Mouse (Mus musculus) stomach, embryonic 16.5 days (tissue): ENCODE data around the gene Gfi1b. TPM values are rescaled to one million over a fixed set of nuclear protein-coding genes. Genes with fewer than 3 reads are reported as not detected.

Source experiments
- microRNA-seq: library from miRNA; unstranded; fragments of <30 nt; microRNA quantifications from one replicate; pipeline ENCODE4, GENCODE M21; 2016
- polyA plus RNA-seq: library from polyadenylated mRNA; unstranded; fragments of >200 nt; fragmentation: Nextera tagmentation; extraction: Ambion mirVana; gene quantifications from 2 replicates; pipeline ENCODE4 v1.2.1, GENCODE M21; 2015

Gfi1b gene
- polyA plus RNA-seq, 1 experiment from 2014 or later = 4.3 TPM

Small RNA genes within 50 kb of the gene (microRNA-seq; reads per million reads assigned to microRNA genes)
- gene Gm22824 = not detected

Other genes with a start within 250 kb of the Gfi1b start
- gene Ppp1r26, start 175.2 kb downstream of the Gfi1b start, polyA plus RNA-seq = 3.3 and 4.2 TPM in 2 replicates
- gene 1700007K13Rik, start 155.7 kb downstream of the Gfi1b start, polyA plus RNA-seq = 0.80 and 0.99 TPM in 2 replicates
- gene Mrps2, start 153.9 kb downstream of the Gfi1b start, polyA plus RNA-seq = 53.5 and 54.0 TPM in 2 replicates
- gene Gbgt1, start 125.1 kb downstream of the Gfi1b start, polyA plus RNA-seq = 3.2 and 3.5 TPM in 2 replicates
- gene Gm10134, start 115.9 kb downstream of the Gfi1b start, polyA plus RNA-seq = 7.4 and 8.9 TPM in 2 replicates
- gene Ralgds, start 108.9 kb downstream of the Gfi1b start, polyA plus RNA-seq = 24.6 and 28.2 TPM in 2 replicates
- gene Cel, start 58.6 kb downstream of the Gfi1b start, polyA plus RNA-seq = 562 and 718 TPM in 2 replicates
- 37.2 and 38.2 TPM in 2 replicates for gene Gtf3c5, start 38.2 kb downstream of the Gfi1b start, polyA plus RNA-seq
- 16.5 and 18.8 TPM in 2 replicates for gene Tsc1, start 19.2 kb upstream of the Gfi1b start, polyA plus RNA-seq
- gene Spaca9, start 77.7 kb upstream of the Gfi1b start, polyA plus RNA-seq = 1.3 and 1.5 TPM in 2 replicates
- gene Ak8, start 78.2 kb upstream of the Gfi1b start, polyA plus RNA-seq = 0.46 and 1.2 TPM in 2 replicates
- gene Gtf3c4, start 218.4 kb upstream of the Gfi1b start, polyA plus RNA-seq = 10.0 and 11.4 TPM in 2 replicates
- gene Ddx31, start 218.4 kb upstream of the Gfi1b start, polyA plus RNA-seq = 11.9 and 12.7 TPM in 2 replicates